Mouse (Mus musculus) forebrain, embryonic 14.5 days (tissue): ENCODE data around the gene Hbb-y. TPM values are rescaled to one million over a fixed set of nuclear protein-coding genes. Genes with fewer than 3 reads are reported as not detected.
"Not testable (repeated sequence)": the region's sequence is repeated elsewhere in the genome, so short reads cannot be mapped to it uniquely, and the experiment has no call there.

Source experiments
- ATAC-seq: fragments of 200-750 bp; cut with Nextera tagmentation; 2 replicates; pipeline ENCODE4 v1.8.0; 2017; ENCODE audit warnings: mild to moderate bottlenecking, moderate library complexity
- DNase-seq: peaks from one replicate; pipeline ENCODE4 v3.0.0-alpha.2; 2015; ENCODE audit warnings: low spot score
- H3K27ac ChIP-seq: fragments of 300-500 bp; sonication (generic); 2 replicates; pipeline ENCODE4 v1.5.1; 2014; ENCODE audit warnings: low read depth, mild to moderate bottlenecking, control low read depth, low read length, moderate library complexity
- H3K27me3 ChIP-seq: fragments of 300-500 bp; sonication (generic); replicated peaks from 2 replicates; pipeline ENCODE4 v1.6.1; 2014; ENCODE audit warnings: low read length, control low read depth, mixed read lengths; ENCODE audit not compliant: control insufficient read depth, insufficient read depth
- H3K36me3 ChIP-seq: fragments of 300-500 bp; sonication (generic); 2 replicates; pipeline ENCODE4 v1.6.1; 2014; ENCODE audit warnings: low read length, control low read depth; ENCODE audit not compliant: control insufficient read depth, insufficient read depth
- H3K4me1 ChIP-seq: fragments of 300-500 bp; sonication (generic); 2 replicates; pipeline ENCODE4 v1.6.1; 2014; ENCODE audit warnings: antibody characterized with exemption, low read length, control low read depth; ENCODE audit not compliant: control insufficient read depth, insufficient read depth
- H3K4me2 ChIP-seq: fragments of 300-500 bp; sonication (generic); 2 replicates; pipeline ENCODE4 v1.6.1; 2014; ENCODE audit warnings: mild to moderate bottlenecking, control low read depth, low read length
- H3K4me3 ChIP-seq: fragments of 300-500 bp; sonication (generic); 2 replicates; pipeline ENCODE4 v1.5.1; 2014; ENCODE audit warnings: low read depth, low read length, control low read depth
- H3K9ac ChIP-seq: fragments of 300-500 bp; sonication (generic); 2 replicates; pipeline ENCODE4 v1.6.1; 2014; ENCODE audit warnings: mild to moderate bottlenecking, low read length, control low read depth, moderate library complexity
- H3K9me3 ChIP-seq: fragments of 300-500 bp; sonication (generic); replicated peaks from 2 replicates; pipeline ENCODE4 v1.6.1; 2016; ENCODE audit warnings: low read length, control low read depth, mixed read lengths; ENCODE audit not compliant: control insufficient read depth
- WGBS: fragments of 180-500 bp; shearing (Covaris S2); extraction: QIAGEN DNeasy Blood & Tissue Kit; methylation state at CpG from one replicate; pipeline ENCODE4 v1.1.7; 2014; 5-methylcytosine and 5-hydroxymethylcytosine counted together
- polyA plus RNA-seq: library from polyadenylated mRNA; unstranded; fragments of >200 nt; fragmentation: Nextera tagmentation; extraction: Ambion mirVana; gene quantifications from 2 replicates; pipeline ENCODE4 v1.2.1, GENCODE M21; 2014

The Hbb-y gene
- polyA plus RNA-seq, 1 experiment from 2014 or later = 669 TPM

- H3K4me3 ChIP-seq = no peak overlapping the region
- 79% methylated on average over 1 of the region's 1 CpGs for WGBS
- H3K4me2 ChIP-seq = no peak overlapping the region
- H3K36me3 ChIP-seq = no peaks in the 10 kb centered on the region
- H3K27me3 ChIP-seq = no peaks in the 10 kb centered on the region
- H3K9me3 ChIP-seq = no peaks in the 10 kb centered on the region
- no peak overlapping the region for H3K9ac ChIP-seq
- H3K4me1 ChIP-seq = no peaks in the 10 kb centered on the region
- peak; percentile 0 for DNase-seq
- H3K27ac ChIP-seq = no peak overlapping the region
- no peak for ATAC-seq
Measured at GRCm38 (mm10) chr7:103860855-103861254, 7.8 kb upstream of the Hbb-y start.

GRCm38 (mm10) chr7:103859076-103859475 is 6.1 kb upstream of the Hbb-y start:
- H3K9me3 ChIP-seq = no peaks in the 10 kb centered on the region
- H3K4me1 ChIP-seq = no peaks in the 10 kb centered on the region
- DNase-seq (no peak), ATAC-seq (no peak)
- WGBS = 75% methylated on average over 2 of the region's 2 CpGs
- H3K4me2 ChIP-seq = no peak overlapping the region
- no peak overlapping the region for H3K9ac ChIP-seq
- H3K36me3 ChIP-seq = no peaks in the 10 kb centered on the region
- no peak overlapping the region for H3K4me3 ChIP-seq
- H3K27me3 ChIP-seq = no peaks in the 10 kb centered on the region
- H3K27ac ChIP-seq = no peak overlapping the region

- H3K9me3 ChIP-seq = no peaks in the 10 kb centered on the region
- no peak overlapping the region for H3K27ac ChIP-seq
- no peaks in the 10 kb centered on the region for H3K4me1 ChIP-seq
- 67% methylated on average over 1 of the region's 1 CpGs for whole genome bisulfite sequencing
- no peak overlapping the region for H3K4me2 ChIP-seq
- ATAC-seq = no peak
- DNase-seq = no peak
- H3K4me3 ChIP-seq = no peak overlapping the region
- no peak overlapping the region for H3K9ac ChIP-seq
- H3K36me3 ChIP-seq = no peaks in the 10 kb centered on the region
- no peaks in the 10 kb centered on the region for H3K27me3 ChIP-seq
Measured at GRCm38 (mm10) chr7:103854669-103855068, 1.7 kb upstream of the Hbb-y start.

GRCm38 (mm10) chr7:103844525-103845325 is 8.3 kb downstream of the Hbb-y start:
- no peak overlapping the region for H3K4me2 ChIP-seq
- no peak for ATAC-seq
- no peak overlapping the region for H3K9ac ChIP-seq

DNA sequence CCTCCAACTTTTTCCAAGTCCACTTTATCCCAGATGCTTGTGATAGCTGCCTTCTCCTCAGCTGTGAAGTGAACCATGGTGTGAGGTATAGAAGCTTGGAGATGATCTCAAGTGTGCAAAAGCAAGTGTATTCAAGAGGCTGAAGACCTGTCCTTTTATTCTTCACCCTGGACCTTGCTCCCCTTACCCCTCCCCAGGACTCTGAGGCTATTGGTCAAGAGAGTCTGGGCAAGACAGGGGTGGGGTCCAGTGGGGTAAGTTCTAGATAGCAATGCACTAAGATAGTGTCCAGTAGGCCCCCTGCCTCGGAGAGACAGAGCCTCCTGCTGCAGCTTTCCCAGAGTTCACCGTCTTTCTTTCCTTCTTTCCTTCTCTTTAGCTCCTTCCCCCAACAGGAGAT is 10.0 kb downstream of the Hbb-y start, which contains the start of gene Hbb-bh1:
Gene Hbb-bh1 (minus strand): TSS at position 131 of the 400 bp plus-strand sequence.
- no peak for DNase-seq
- Histone ChIP-seq H3K9ac (no peak within 1 kb of the TSS), H3K4me2 (no peak within 1 kb of the TSS), H3K9me3 (no peaks in the 10 kb centered on the region), H3K36me3 (no peaks in the 10 kb centered on the region), H3K27ac (no peak within 1 kb of the TSS), H3K4me1 (no peaks in the 10 kb centered on the region), H3K27me3 (no peaks in the 10 kb centered on the region), H3K4me3 (no peak within 1 kb of the TSS)
- no peak for ATAC-seq
- WGBS = 85% methylated on average over 2 of the region's 2 CpGs

More at GRCm38 (mm10) chr7:103844525-103845325, 8.3 kb downstream of the Hbb-y start:
- Histone ChIP-seq H3K9me3 (no peaks in the 10 kb centered on the region), H3K27ac (no peak overlapping the region), H3K36me3 (no peaks in the 10 kb centered on the region), H3K27me3 (no peaks in the 10 kb centered on the region), H3K4me1 (no peaks in the 10 kb centered on the region), H3K4me3 (no peak overlapping the region)
- no peak for DNase-seq
- 71% methylated on average over 2 of the region's 2 CpGs for WGBS

- ATAC-seq = no peak
- Histone ChIP-seq H3K4me3 (no peak within 1 kb of the TSS), H3K9ac (no peak within 1 kb of the TSS), H3K9me3 (no peaks in the 10 kb centered on the region), H3K36me3 (no peaks in the 10 kb centered on the region), H3K27me3 (no peaks in the 10 kb centered on the region), H3K4me1 (no peaks in the 10 kb centered on the region), H3K27ac (no peak within 1 kb of the TSS), H3K4me2 (no peak within 1 kb of the TSS)
- 73% methylated on average over 3 of the region's 3 CpGs for WGBS
- DNase-seq = no peak
Measured at GRCm38 (mm10) chr7:103840268-103840667, 12.7 kb downstream of the Hbb-y start, which contains the start of gene Hbb-bh2. Gene Hbb-bh2, minus strand, starts transcription at chr7:103840520.

DNA sequence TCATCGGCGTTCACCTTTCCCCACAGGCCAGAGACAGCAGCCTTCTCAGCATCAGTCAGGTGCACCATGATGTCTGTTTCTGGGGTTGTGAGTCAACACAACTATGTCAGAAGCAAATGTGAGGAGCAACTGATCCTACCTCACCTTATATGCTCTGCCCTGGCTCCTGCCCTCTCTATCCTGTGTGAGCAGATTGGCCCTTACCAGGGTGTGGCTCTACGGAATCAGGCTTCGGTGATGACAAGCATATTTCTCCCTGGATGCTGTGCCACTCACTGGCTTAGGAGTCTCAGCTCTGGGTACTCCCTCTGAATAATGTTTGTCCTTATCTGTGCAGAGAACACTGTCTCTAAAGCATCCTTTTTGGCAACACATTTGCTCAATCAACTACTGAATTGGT is 25.2 kb downstream of the Hbb-y start, which contains the start of gene Hbb-bs:
Gene Hbb-bs (minus strand): TSS at position 289 of the 400 bp plus-strand sequence.
- H3K27ac ChIP-seq = no peak within 1 kb of the TSS
- no peaks in the 10 kb centered on the region for H3K36me3 ChIP-seq
- H3K4me1 ChIP-seq = no peaks in the 10 kb centered on the region
- H3K9ac ChIP-seq = no peak within 1 kb of the TSS
- whole genome bisulfite sequencing = 86% methylated on average over 4 of the region's 4 CpGs
- no peak for DNase-seq
- no peak within 1 kb of the TSS for H3K4me3 ChIP-seq
- H3K4me2 ChIP-seq = no peak within 1 kb of the TSS
- H3K9me3 ChIP-seq = no peaks in the 10 kb centered on the region
- H3K27me3 ChIP-seq = no peaks in the 10 kb centered on the region
- ATAC-seq = no peak

GRCm38 (mm10) chr7:103827139-103827538 is 25.9 kb downstream of the Hbb-y start:
- not testable (repeated sequence) for H3K27ac ChIP-seq, H3K9ac ChIP-seq, ATAC-seq, H3K4me1 ChIP-seq, H3K9me3 ChIP-seq, H3K36me3 ChIP-seq, DNase-seq, H3K4me2 ChIP-seq, H3K27me3 ChIP-seq, H3K4me3 ChIP-seq
- no CpG with 5 or more reads among the region's 2 CpGs for WGBS

- Histone ChIP-seq H3K4me3 (no peak overlapping the region), H3K36me3 (no peaks in the 10 kb centered on the region), H3K27ac (no peak overlapping the region), H3K4me2 (no peak overlapping the region), H3K9ac (no peak overlapping the region), H3K27me3 (no peaks in the 10 kb centered on the region), H3K4me1 (no peaks in the 10 kb centered on the region), H3K9me3 (no peaks in the 10 kb centered on the region)
- ATAC-seq (no peak), DNase-seq (no peak)
- 71% methylated on average over 3 of the region's 3 CpGs for WGBS
Measured at GRCm38 (mm10) chr7:103826255-103826887, 26.6 kb downstream of the Hbb-y start.
